Mouse (Mus musculus): ENCODE data around the gene Atp6v0a2. TPM values are rescaled to one million over a fixed set of nuclear protein-coding genes. Genes with fewer than 3 reads are reported as not detected.

Gene Atp6v0a2
- total and polyA plus RNA-seq, 3 experiments = 28.7 to 55.2 (median 53.4) TPM

DNA sequence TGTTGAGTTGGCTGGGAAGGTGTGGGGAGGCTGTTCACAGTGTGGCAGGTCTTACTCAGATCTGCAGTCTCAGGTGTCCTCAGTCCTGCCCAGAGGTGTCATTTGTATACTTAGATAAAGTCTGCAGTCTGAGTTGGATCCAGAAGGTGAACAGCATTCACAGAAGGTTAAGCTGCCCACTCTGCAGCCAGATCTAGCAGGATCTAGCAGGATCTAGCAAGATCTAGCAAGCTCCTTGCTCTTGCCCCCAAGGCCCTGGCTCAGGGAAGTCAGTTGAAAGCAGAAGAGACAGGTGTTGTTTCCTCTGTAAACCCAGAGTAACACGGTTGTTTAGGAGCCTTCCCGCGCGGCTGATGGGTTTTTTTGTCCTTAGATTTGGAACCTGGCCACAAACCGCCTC lies 85.4 kb downstream of the Atp6v0a2 start:
- Histone ChIP-seq H3K27me3 (ENCODE audit: control insufficient read depth, insufficient read depth, low read length) (no peaks in the 10 kb centered on the region), H3K79me2 (replicated peaks; ENCODE audit: control insufficient read depth, insufficient read depth, low read length) (peaks cover 2% of the 10 kb centered on the region; the same call in 1 of the 2 replicates), H3K9ac (ENCODE audit: low read depth, low read length) (no peak overlapping the region), H3K27ac (no peak overlapping the region), H3K36me3 (ENCODE audit: control insufficient read depth, insufficient read depth, low read length) (no peaks in the 10 kb centered on the region), H3K4me3 (no peak overlapping the region), H3K4me1 (ENCODE audit: control insufficient read depth, insufficient read depth, low read length) (no peaks in the 10 kb centered on the region; the same call in 1 of the 2 replicates)
- no peak for DNase-seq
- intact Hi-C loops (cut with DNase I) = no loop called here
- TF ChIP-seq POLR2A (IDR thresholded peaks at IDR 0.05; ENCODE audit: insufficient read depth, low read depth, low read length) (no peak), EP300 (IDR thresholded peaks at IDR 0.05; ENCODE audit: insufficient read depth, low read depth, low read length) (no peak), CTCF (IDR thresholded peaks at IDR 0.05) (no peak)
- WGBS = 77% methylated on average over 5 of the region's 5 CpGs

DNA sequence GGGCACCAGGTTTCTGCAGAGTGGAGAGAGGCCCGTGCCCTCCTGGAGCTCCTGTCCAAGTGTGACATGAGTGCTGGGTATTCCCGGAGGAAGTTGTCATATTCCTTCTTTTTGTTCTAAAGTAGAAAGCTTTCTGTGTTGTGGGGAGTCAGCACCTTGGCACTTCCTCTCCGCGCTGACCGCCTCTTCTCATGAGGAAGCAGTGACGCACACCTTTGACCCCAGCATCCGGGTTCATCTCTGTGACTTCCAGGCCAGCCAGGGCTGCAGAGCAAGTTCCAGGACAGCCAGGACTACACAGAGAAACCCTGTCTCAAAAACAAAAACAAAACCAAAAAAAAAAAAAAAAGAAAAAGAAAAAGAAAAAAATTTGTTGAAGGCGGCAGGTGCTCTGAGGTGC lies 86.8 kb downstream of the Atp6v0a2 start:
- intact Hi-C loops (cut with DNase I) = no loop called here
- H3K27ac ChIP-seq = peak overlapping the region; percentile 57

GRCm38 (mm10) chr5:124717969-124718368 lies 89.6 kb downstream of the Atp6v0a2 start:
- Histone ChIP-seq H3K79me2 (replicated peaks; ENCODE audit: control insufficient read depth, insufficient read depth, low read length) (no peaks in the 10 kb centered on the region), H3K27ac (no peak overlapping the region), H3K27me3 (ENCODE audit: control insufficient read depth, insufficient read depth, low read length) (no peaks in the 10 kb centered on the region), H3K9ac (ENCODE audit: low read depth, low read length) (no peak overlapping the region), H3K4me3 (no peak overlapping the region), H3K36me3 (ENCODE audit: control insufficient read depth, insufficient read depth, low read length) (no peaks in the 10 kb centered on the region), H3K4me1 (ENCODE audit: control insufficient read depth, insufficient read depth, low read length) (no peaks in the 10 kb centered on the region; the same call in 1 of the 2 replicates)
- TF ChIP-seq EP300 (IDR thresholded peaks at IDR 0.05; ENCODE audit: insufficient read depth, low read depth, low read length) (no peak), POLR2A (IDR thresholded peaks at IDR 0.05; ENCODE audit: insufficient read depth, low read depth, low read length) (no peak), CTCF (IDR thresholded peaks at IDR 0.05) (no peak)
- 97% methylated on average over 11 of the region's 11 CpGs for WGBS
- no peak for DNase-seq
- intact Hi-C loops (cut with DNase I) = no loop called here

More for the DNA sequence above, 86.8 kb downstream of the Atp6v0a2 start:
- Histone ChIP-seq H3K36me3 (ENCODE audit: control insufficient read depth, insufficient read depth, low read length) (no peaks in the 10 kb centered on the region), H3K4me3 (no peak overlapping the region), H3K79me2 (replicated peaks; ENCODE audit: control insufficient read depth, insufficient read depth, low read length) (peaks cover 2% of the 10 kb centered on the region; the same call in 1 of the 2 replicates), H3K9ac (ENCODE audit: low read depth, low read length) (no peak overlapping the region), H3K27me3 (ENCODE audit: control insufficient read depth, insufficient read depth, low read length) (no peaks in the 10 kb centered on the region), H3K4me1 (ENCODE audit: control insufficient read depth, insufficient read depth, low read length) (no peaks in the 10 kb centered on the region; the same call in 1 of the 2 replicates)
- TF ChIP-seq POLR2A (IDR thresholded peaks at IDR 0.05; ENCODE audit: insufficient read depth, low read depth, low read length) (no peak), EP300 (IDR thresholded peaks at IDR 0.05; ENCODE audit: insufficient read depth, low read depth, low read length) (no peak), CTCF (IDR thresholded peaks at IDR 0.05) (no peak)
- peak; percentile 30 to 43 for DNase-seq
- WGBS = 49% methylated on average over 8 of the region's 8 CpGs

DNA sequence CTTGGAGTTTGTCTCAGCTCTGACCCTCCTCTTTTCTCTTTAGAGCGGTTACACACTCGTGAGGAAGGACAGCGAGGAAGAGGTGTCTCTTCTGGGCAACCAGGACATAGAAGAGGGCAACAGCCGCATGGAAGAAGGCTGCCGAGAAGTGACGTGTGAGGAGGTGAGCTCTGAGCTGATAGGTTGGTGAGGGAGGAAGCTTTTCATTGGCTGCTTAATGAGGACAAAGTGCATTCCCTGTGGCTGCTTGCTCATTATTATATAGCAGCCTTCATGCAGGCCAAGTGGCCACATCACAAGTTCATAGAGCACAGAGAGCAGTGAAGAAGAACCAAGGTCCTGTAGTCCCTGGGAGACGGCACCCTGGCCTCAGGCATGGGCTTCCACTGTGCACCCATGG lies 90.0 kb downstream of the Atp6v0a2 start:
- Histone ChIP-seq H3K4me3 (no peak overlapping the region), H3K9ac (ENCODE audit: low read depth, low read length) (no peak overlapping the region), H3K27ac (no peak overlapping the region), H3K79me2 (replicated peaks; ENCODE audit: control insufficient read depth, insufficient read depth, low read length) (no peaks in the 10 kb centered on the region), H3K27me3 (ENCODE audit: control insufficient read depth, insufficient read depth, low read length) (no peaks in the 10 kb centered on the region), H3K36me3 (ENCODE audit: control insufficient read depth, insufficient read depth, low read length) (no peaks in the 10 kb centered on the region), H3K4me1 (ENCODE audit: control insufficient read depth, insufficient read depth, low read length) (no peaks in the 10 kb centered on the region; the same call in 1 of the 2 replicates)
- DNase-seq = no peak
- no peak for TF ChIP-seq POLR2A (IDR thresholded peaks at IDR 0.05; ENCODE audit: insufficient read depth, low read depth, low read length)
- 88% methylated on average over 7 of the region's 7 CpGs for WGBS
- intact Hi-C loops (cut with DNase I) = no loop called here

DNA sequence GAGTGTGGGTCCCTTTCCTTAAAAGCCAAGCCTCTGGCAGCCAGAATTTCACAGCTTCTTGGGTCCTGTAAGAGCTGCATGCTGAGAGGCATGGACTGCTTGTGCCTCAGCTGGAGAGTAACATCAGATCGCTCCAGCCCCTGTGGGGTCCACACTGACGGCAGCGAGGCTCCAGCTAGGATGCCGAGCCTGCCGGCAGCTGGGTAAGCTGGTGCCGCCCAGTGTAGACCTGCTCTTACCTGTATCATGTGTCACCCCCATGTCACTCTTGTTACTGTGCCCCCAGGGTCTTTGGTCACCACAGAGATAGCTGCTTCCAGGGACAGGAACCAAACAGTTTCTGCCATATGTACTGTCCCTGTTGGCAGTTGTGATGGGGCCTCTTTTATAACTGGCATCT lies 94.7 kb downstream of the Atp6v0a2 start:
- H3K27ac ChIP-seq = no peak overlapping the region
- TF ChIP-seq EP300 (IDR thresholded peaks at IDR 0.05; ENCODE audit: insufficient read depth, low read depth, low read length) = no peak
- TF ChIP-seq CTCF (IDR thresholded peaks at IDR 0.05) = no peak
- no peak for TF ChIP-seq POLR2A (IDR thresholded peaks at IDR 0.05; ENCODE audit: insufficient read depth, low read depth, low read length)
- WGBS = 89% methylated on average over 6 of the region's 6 CpGs
- no peak overlapping the region for H3K4me3 ChIP-seq
- no peak overlapping the region for H3K9ac ChIP-seq (ENCODE audit: low read depth, low read length)
- intact Hi-C loops (cut with DNase I) = no loop called here
- no peaks in the 10 kb centered on the region for H3K36me3 ChIP-seq (ENCODE audit: control insufficient read depth, insufficient read depth, low read length)
- DNase-seq = no peak
- H3K79me2 ChIP-seq (replicated peaks; ENCODE audit: control insufficient read depth, insufficient read depth, low read length) = no peaks in the 10 kb centered on the region
- no peaks in the 10 kb centered on the region for H3K27me3 ChIP-seq (ENCODE audit: control insufficient read depth, insufficient read depth, low read length)
- no peaks in the 10 kb centered on the region for H3K4me1 ChIP-seq (ENCODE audit: control insufficient read depth, insufficient read depth, low read length)

GRCm38 (mm10) chr5:124724997-124725396 lies 96.6 kb downstream of the Atp6v0a2 start, which contains the start of gene Dnah10:
Gene Dnah10, plus strand, starts transcription at chr5:124725085.
- H3K27me3 ChIP-seq (ENCODE audit: control insufficient read depth, insufficient read depth, low read length) = no peaks in the 10 kb centered on the region
- H3K4me3 ChIP-seq = no peak within 1 kb of the TSS
- DNase-seq = no peak
- 22% methylated on average over 29 of the region's 29 CpGs for WGBS
- intact Hi-C loops (cut with DNase I) = no loop called here
- no peaks in the 10 kb centered on the region for H3K4me1 ChIP-seq (ENCODE audit: control insufficient read depth, insufficient read depth, low read length)
- no peaks in the 10 kb centered on the region for H3K36me3 ChIP-seq (ENCODE audit: control insufficient read depth, insufficient read depth, low read length)
- no peaks in the 10 kb centered on the region for H3K79me2 ChIP-seq (replicated peaks; ENCODE audit: control insufficient read depth, insufficient read depth, low read length)
- no peak within 1 kb of the TSS for H3K9ac ChIP-seq (ENCODE audit: low read depth, low read length)
- H3K27ac ChIP-seq = no peak within 1 kb of the TSS
- TF ChIP-seq EP300 (IDR thresholded peaks at IDR 0.05; ENCODE audit: insufficient read depth, low read depth, low read length) = no peak

All from heart, adult 2 months (tissue).